ENCODE assay signal across 24 mouse cellular contexts in the genomic region with DNA sequence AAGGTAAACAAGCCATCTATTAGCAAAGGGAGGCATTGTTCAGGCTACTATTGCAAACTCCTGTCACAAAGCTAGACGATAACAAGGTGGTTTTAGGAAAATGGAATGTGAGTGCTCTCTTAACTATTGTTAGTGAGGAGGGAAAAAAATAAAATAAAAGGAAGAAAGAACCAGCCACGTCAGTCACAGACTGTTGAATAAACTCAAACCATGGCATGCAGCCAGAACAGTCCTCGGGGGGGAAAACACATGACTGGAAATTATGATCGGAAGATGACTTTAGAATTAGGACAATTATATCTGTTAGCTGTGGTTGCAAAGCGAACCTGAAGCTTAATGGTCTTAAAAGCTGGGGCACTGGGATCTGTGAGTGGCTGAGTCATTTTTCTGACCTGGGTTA.
DNase-seq lines count a peak whose midpoint lies in the region; ATAC-seq and TF ChIP-seq lines count a peak whose summit lies in the region.
"Had no signal": no experiment of that assay in that cellular context is flagged by ENCODE, and none has a peak within 500 bp of the region (broad histone marks: within the 10 kb centered on the region; RNA-seq: fewer than 3 reads in every experiment).

No protein-coding gene starts in this region.

- ATAC-seq in embryonic facial prominence, embryonic 14.5 days (ENCODE audit: low read depth), result 0 out of 2 replicates have a peak, but pooled peaks have one; percentile 33
- ATAC-seq in forebrain, postnatal 0 days, result no peak; the same call in 1 of the 2 replicates
- ATAC-seq in lung, embryonic 14.5 days (ENCODE audit: insufficient read depth), result no peak
- ATAC-seq in lung, postnatal 0 days, result no peak
- peak; percentile 27; the same call in 1 of the 2 replicates for ATAC-seq in stomach, embryonic 15.5 days (ENCODE audit: insufficient read depth, low FRiP score, low read depth)
- ATAC-seq in stomach, postnatal 0 days (ENCODE audit: low FRiP score, low TSS enrichment), result no peak
- ATAC-seq: activated CD4-positive, CD25-positive, alpha-beta regulatory T cell, adult 4 months; intestine, embryonic 16.5 days; Patski had no signal

- peak; percentile 57 for DNase-seq in embryonic facial prominence, embryonic 14.5 days (ENCODE audit: low spot score)
- DNase-seq in embryonic facial prominence, embryonic 10.5 days (ENCODE audit: low spot score), result no peak
- DNase-seq in forebrain, postnatal 0 days, result peak; percentile 18
- DNase-seq in forebrain, embryonic 10.5 days (ENCODE audit: extremely low spot score, low spot score), result no peak
- DNase-seq in lung, embryonic 14.5 days, result peak; percentile 59
- no peak for DNase-seq in lung, postnatal 0 days (ENCODE audit: low spot score)
- no peak for DNase-seq in stomach, postnatal 0 days (ENCODE audit: low spot score)
- DNase-seq: cerebellum, adult 18-20 months; cerebellum, adult 9-11 months; cerebellum, postnatal 36 days; gastrocnemius, adult 2 months; gastrocnemius, postnatal 25 days; heart, adult 11 months; heart, postnatal 36 days; kidney, adult 2 months had no signal

- WGBS in embryonic facial prominence, embryonic 14.5 days, result 41% methylated on average over 5 of the region's 5 CpGs
- 83% methylated on average over 5 of the region's 5 CpGs for WGBS in embryonic facial prominence, embryonic 10.5 days
- 32% methylated on average over 5 of the region's 5 CpGs for WGBS in forebrain, postnatal 0 days
- WGBS in forebrain, embryonic 10.5 days, result 85% methylated on average over 5 of the region's 5 CpGs
- 22% methylated on average over 5 of the region's 5 CpGs for WGBS in lung, embryonic 14.5 days
- 26% methylated on average over 5 of the region's 5 CpGs for WGBS in lung, postnatal 0 days
- WGBS in stomach, embryonic 15.5 days, result 25% methylated on average over 5 of the region's 5 CpGs
- WGBS in stomach, postnatal 0 days, result 21% methylated on average over 5 of the region's 5 CpGs

- H3K9me3 ChIP-seq in embryonic facial prominence, embryonic 14.5 days (ENCODE audit: control insufficient read depth, low read length), result no peaks in the 10 kb centered on the region
- H3K9me3 ChIP-seq in embryonic facial prominence, embryonic 10.5 days, result no peaks in the 10 kb centered on the region
- H3K9me3 ChIP-seq in forebrain, postnatal 0 days (ENCODE audit: low read length), result no peaks in the 10 kb centered on the region
- H3K9me3 ChIP-seq in forebrain, embryonic 10.5 days, result no peaks in the 10 kb centered on the region
- H3K9me3 ChIP-seq in lung, embryonic 14.5 days (ENCODE audit: low read depth, low read length), result no peaks in the 10 kb centered on the region
- H3K9me3 ChIP-seq in lung, postnatal 0 days (ENCODE audit: low read length), result no peaks in the 10 kb centered on the region
- no peaks in the 10 kb centered on the region for H3K9me3 ChIP-seq in stomach, embryonic 15.5 days
- H3K9me3 ChIP-seq in stomach, postnatal 0 days (ENCODE audit: control insufficient read depth, low read length), result no peaks in the 10 kb centered on the region
- H3K9me3 ChIP-seq: embryonic facial prominence, embryonic 15.5 days; heart, embryonic 13.5 days; hindbrain, embryonic 13.5 days had no signal

- no peak overlapping the region for H3K4me2 ChIP-seq in embryonic facial prominence, embryonic 14.5 days (ENCODE audit: low read depth, low read length)
- no peak overlapping the region for H3K4me2 ChIP-seq in forebrain, postnatal 0 days (ENCODE audit: low read depth)
- no peak overlapping the region for H3K4me2 ChIP-seq in lung, embryonic 14.5 days
- H3K4me2 ChIP-seq in lung, postnatal 0 days (replicated peaks; ENCODE audit: low read depth, low read length), result no peak overlapping the region
- no peak overlapping the region for H3K4me2 ChIP-seq in stomach, embryonic 15.5 days
- H3K4me2 ChIP-seq in stomach, postnatal 0 days (replicated peaks; ENCODE audit: low read depth), result no peak overlapping the region
- H3K4me2 ChIP-seq: embryonic facial prominence, embryonic 15.5 days; heart, embryonic 13.5 days; hindbrain, embryonic 13.5 days had no signal

- H3K4me1 ChIP-seq in embryonic facial prominence, embryonic 14.5 days (ENCODE audit: control insufficient read depth, insufficient read depth, low read length), result 0 out of 2 replicates have a peak, but pooled peaks cover 4% of the 10 kb centered on the region
- H3K4me1 ChIP-seq in embryonic facial prominence, embryonic 10.5 days, result no peaks in the 10 kb centered on the region
- H3K4me1 ChIP-seq in forebrain, postnatal 0 days (ENCODE audit: insufficient read depth), result no peaks in the 10 kb centered on the region
- no peaks in the 10 kb centered on the region for H3K4me1 ChIP-seq in forebrain, embryonic 10.5 days
- no peaks in the 10 kb centered on the region for H3K4me1 ChIP-seq in lung, embryonic 14.5 days (ENCODE audit: insufficient read depth)
- H3K4me1 ChIP-seq in lung, postnatal 0 days (ENCODE audit: insufficient read depth, low read depth, low read length), result no peaks in the 10 kb centered on the region
- H3K4me1 ChIP-seq in stomach, embryonic 15.5 days, result no peaks in the 10 kb centered on the region
- no peaks in the 10 kb centered on the region for H3K4me1 ChIP-seq in stomach, postnatal 0 days (replicated peaks; ENCODE audit: control insufficient read depth, insufficient read depth)
- H3K4me1 ChIP-seq: embryonic facial prominence, embryonic 15.5 days; heart, embryonic 13.5 days; hindbrain, embryonic 13.5 days had no signal

- H3K9ac ChIP-seq in embryonic facial prominence, embryonic 14.5 days (ENCODE audit: low read depth, low read length), result no peak overlapping the region
- H3K9ac ChIP-seq in forebrain, postnatal 0 days, result no peak overlapping the region
- no peak overlapping the region for H3K9ac ChIP-seq in lung, embryonic 14.5 days
- no peak overlapping the region for H3K9ac ChIP-seq in lung, postnatal 0 days (replicated peaks; ENCODE audit: low read depth)
- H3K9ac ChIP-seq in stomach, embryonic 15.5 days, result no peak overlapping the region
- no peak overlapping the region for H3K9ac ChIP-seq in stomach, postnatal 0 days (ENCODE audit: low read length)
- H3K9ac ChIP-seq: embryonic facial prominence, embryonic 15.5 days; heart, embryonic 13.5 days; hindbrain, embryonic 13.5 days had no signal

- TF ChIP-seq EP300 in lung, postnatal 0 days (IDR thresholded peaks at IDR 0.05), result no peak
- no peak for TF ChIP-seq EP300 in stomach, postnatal 0 days (optimal IDR thresholded peaks at IDR 0.05)

- no peak overlapping the region for H3K4me3 ChIP-seq in embryonic facial prominence, embryonic 14.5 days (ENCODE audit: low read depth, low read length)
- no peak overlapping the region for H3K4me3 ChIP-seq in embryonic facial prominence, embryonic 10.5 days
- H3K4me3 ChIP-seq in forebrain, postnatal 0 days (ENCODE audit: low read depth, low read length), result no peak overlapping the region
- H3K4me3 ChIP-seq in forebrain, embryonic 10.5 days, result no peak overlapping the region
- H3K4me3 ChIP-seq in lung, embryonic 14.5 days (ENCODE audit: low read depth, low read length), result no peak overlapping the region
- H3K4me3 ChIP-seq in lung, postnatal 0 days (ENCODE audit: low read depth, low read length), result no peak overlapping the region
- no peak overlapping the region for H3K4me3 ChIP-seq in stomach, embryonic 15.5 days (replicated peaks)
- H3K4me3 ChIP-seq in stomach, postnatal 0 days (ENCODE audit: low read depth, low read length), result no peak overlapping the region
- H3K4me3 ChIP-seq: embryonic facial prominence, embryonic 15.5 days; erythroblast, embryonic 14.5 days; gastrocnemius, adult 2 months; heart, embryonic 13.5 days; hindbrain, embryonic 13.5 days had no signal

- H3K27ac ChIP-seq in embryonic facial prominence, embryonic 14.5 days (replicated peaks; ENCODE audit: low read depth, low read length), result no peak overlapping the region
- no peak overlapping the region for H3K27ac ChIP-seq in embryonic facial prominence, embryonic 10.5 days (replicated peaks)
- H3K27ac ChIP-seq in forebrain, postnatal 0 days (ENCODE audit: low read depth, low read length), result no peak overlapping the region
- no peak overlapping the region for H3K27ac ChIP-seq in forebrain, embryonic 10.5 days
- H3K27ac ChIP-seq in lung, embryonic 14.5 days (ENCODE audit: low read depth), result no peak overlapping the region
- H3K27ac ChIP-seq in lung, postnatal 0 days (ENCODE audit: low read length), result no peak overlapping the region
- no peak overlapping the region for H3K27ac ChIP-seq in stomach, embryonic 15.5 days
- no peak overlapping the region for H3K27ac ChIP-seq in stomach, postnatal 0 days (replicated peaks)
- H3K27ac ChIP-seq: embryonic facial prominence, embryonic 15.5 days; gastrocnemius, adult 2 months; heart, embryonic 13.5 days; hindbrain, embryonic 13.5 days had no signal

- H3K27me3 ChIP-seq in embryonic facial prominence, embryonic 14.5 days (replicated peaks; ENCODE audit: control insufficient read depth, insufficient read depth, low read length), result no peaks in the 10 kb centered on the region
- H3K27me3 ChIP-seq in embryonic facial prominence, embryonic 10.5 days (replicated peaks; ENCODE audit: low read depth, poor library complexity, severe bottlenecking), result no peaks in the 10 kb centered on the region
- H3K27me3 ChIP-seq in forebrain, postnatal 0 days (ENCODE audit: insufficient read depth, low read length), result no peaks in the 10 kb centered on the region
- H3K27me3 ChIP-seq in forebrain, embryonic 10.5 days (ENCODE audit: poor library complexity, severe bottlenecking), result no peaks in the 10 kb centered on the region
- no peaks in the 10 kb centered on the region for H3K27me3 ChIP-seq in lung, embryonic 14.5 days (ENCODE audit: insufficient read depth, low read length)
- H3K27me3 ChIP-seq in lung, postnatal 0 days (replicated peaks; ENCODE audit: insufficient read depth, low read length), result no peaks in the 10 kb centered on the region
- H3K27me3 ChIP-seq in stomach, embryonic 15.5 days (replicated peaks), result no peaks in the 10 kb centered on the region
- no peaks in the 10 kb centered on the region for H3K27me3 ChIP-seq in stomach, postnatal 0 days (ENCODE audit: control insufficient read depth, insufficient read depth, low read length)
- H3K27me3 ChIP-seq: CH12.LX; embryonic facial prominence, embryonic 15.5 days; heart, embryonic 13.5 days; hindbrain, embryonic 13.5 days had no signal

- TF ChIP-seq CTCF in forebrain, postnatal 0 days (IDR thresholded peaks at IDR 0.05; ENCODE audit: low read depth), result no peak
- TF ChIP-seq CTCF in lung, embryonic 14.5 days (IDR thresholded peaks at IDR 0.05; ENCODE audit: low read depth), result no peak
- TF ChIP-seq CTCF in lung, postnatal 0 days (IDR thresholded peaks at IDR 0.05), result no peak
- no peak for TF ChIP-seq CTCF in stomach, postnatal 0 days (IDR thresholded peaks at IDR 0.05; ENCODE audit: low read depth)

- no peaks in the 10 kb centered on the region for H3K36me3 ChIP-seq in embryonic facial prominence, embryonic 14.5 days (ENCODE audit: control insufficient read depth, insufficient read depth, low read length)
- no peaks in the 10 kb centered on the region for H3K36me3 ChIP-seq in embryonic facial prominence, embryonic 10.5 days (replicated peaks)
- no peaks in the 10 kb centered on the region for H3K36me3 ChIP-seq in forebrain, postnatal 0 days (ENCODE audit: insufficient read depth)
- H3K36me3 ChIP-seq in forebrain, embryonic 10.5 days (replicated peaks), result no peaks in the 10 kb centered on the region
- no peaks in the 10 kb centered on the region for H3K36me3 ChIP-seq in lung, embryonic 14.5 days (ENCODE audit: insufficient read depth)
- H3K36me3 ChIP-seq in lung, postnatal 0 days (ENCODE audit: insufficient read depth, low read length), result no peaks in the 10 kb centered on the region
- H3K36me3 ChIP-seq in stomach, embryonic 15.5 days, result no peaks in the 10 kb centered on the region
- H3K36me3 ChIP-seq in stomach, postnatal 0 days (ENCODE audit: control insufficient read depth, insufficient read depth, low read length), result no peaks in the 10 kb centered on the region
- H3K36me3 ChIP-seq: embryonic facial prominence, embryonic 15.5 days; heart, embryonic 13.5 days; hindbrain, embryonic 13.5 days had no signal

Comparison
In these comparisons a context has a peak if more than half of its experiments do, and no peak if none do; other contexts are left out.
1. ATAC-seq: peak in embryonic facial prominence, embryonic 14.5 days (single experiment) and stomach, embryonic 15.5 days (single experiment); none in forebrain, postnatal 0 days (single experiment), lung, embryonic 14.5 days (single experiment), lung, postnatal 0 days (single experiment) and stomach, postnatal 0 days (single experiment).
2. DNase-seq: peak in embryonic facial prominence, embryonic 14.5 days (single experiment), forebrain, postnatal 0 days (single experiment) and lung, embryonic 14.5 days (single experiment); none in embryonic facial prominence, embryonic 10.5 days (single experiment), forebrain, embryonic 10.5 days (single experiment), lung, postnatal 0 days (single experiment) and stomach, postnatal 0 days (single experiment).